Mouse (Mus musculus) midbrain, embryonic 15.5 days (tissue): Measurements from ENCODE around the gene Mtcl1. TPM values are rescaled to one million over a fixed set of nuclear protein-coding genes. Genes with fewer than 3 reads are reported as not detected.

Experiments
- ATAC-seq: fragments of 200-750 bp; cut with Nextera tagmentation; replicated peaks from 2 replicates; pipeline ENCODE4 v1.8.0; 2017; ENCODE audit warnings: moderate TSS enrichment
- H3K27ac ChIP-seq: fragments of 300-500 bp; sonication (generic); 2 replicates; pipeline ENCODE4 v1.5.1; 2015; ENCODE audit warnings: mild to moderate bottlenecking, inconsistent platforms
- H3K27me3 ChIP-seq: fragments of 300-500 bp; sonication (generic); replicated peaks from 2 replicates; pipeline ENCODE4 v1.6.1; 2015; ENCODE audit warnings: inconsistent platforms
- H3K36me3 ChIP-seq: fragments of 300-500 bp; sonication (generic); replicated peaks from 2 replicates; pipeline ENCODE4 v1.6.1; 2015; ENCODE audit warnings: inconsistent platforms
- H3K4me1 ChIP-seq: fragments of 300-500 bp; sonication (generic); 2 replicates; pipeline ENCODE4 v1.6.1; 2015; ENCODE audit warnings: inconsistent platforms
- H3K4me2 ChIP-seq: fragments of 300-500 bp; sonication (generic); 2 replicates; pipeline ENCODE4 v1.6.1; 2015; ENCODE audit warnings: inconsistent platforms, mild to moderate bottlenecking, moderate library complexity
- H3K4me3 ChIP-seq: fragments of 300-500 bp; sonication (generic); 2 replicates; pipeline ENCODE4 v1.5.1; 2015; ENCODE audit warnings: mild to moderate bottlenecking, inconsistent platforms
- H3K9ac ChIP-seq: fragments of 300-500 bp; sonication (generic); 2 replicates; pipeline ENCODE4 v1.6.1; 2015; ENCODE audit warnings: mild to moderate bottlenecking, inconsistent platforms
- H3K9me3 ChIP-seq: fragments of 300-500 bp; sonication (generic); 2 replicates; pipeline ENCODE4 v1.6.1; 2016; ENCODE audit warnings: inconsistent platforms
- WGBS: fragments of 180-500 bp; shearing (Covaris S2); methylation state at CpG from one replicate; pipeline ENCODE4 v1.1.7; 2015; ENCODE audit warnings: mixed read lengths; 5-methylcytosine and 5-hydroxymethylcytosine counted together
- polyA plus RNA-seq: library from polyadenylated mRNA; unstranded; fragments of >200 nt; fragmentation: Nextera tagmentation; extraction: Ambion mirVana; gene quantifications from 2 replicates; pipeline ENCODE4 v1.2.1, GENCODE M21; 2015

The Mtcl1 gene
- polyA plus RNA-seq, 1 experiment from 2014 or later: 39.0 TPM

DNA sequence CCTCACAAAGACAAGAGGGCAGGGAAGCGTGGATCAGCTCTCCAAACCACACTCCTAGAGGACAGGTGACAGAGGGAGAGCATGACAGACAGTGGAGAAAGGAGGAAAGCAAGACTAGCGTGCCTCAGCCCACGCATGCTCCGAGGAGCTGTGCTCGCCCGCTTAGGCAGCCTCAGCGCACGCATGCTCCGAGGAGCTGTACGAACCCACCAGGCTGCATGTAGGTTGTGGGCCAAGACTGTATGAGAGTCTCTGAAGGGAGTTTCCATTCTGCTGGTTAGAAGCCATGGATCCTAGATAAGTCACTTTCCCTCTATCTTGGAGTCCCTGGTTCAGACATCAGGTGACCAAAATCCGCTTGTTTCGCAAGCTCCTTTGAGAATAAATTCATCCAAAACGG is 29.8 kb upstream of the Mtcl1 start:
- H3K4me2 ChIP-seq: peak overlapping the region; percentile 47
- H3K36me3 ChIP-seq: no peaks in the 10 kb centered on the region
- peaks cover 23% of the 10 kb centered on the region for H3K4me1 ChIP-seq
- peak overlapping the region; percentile 26 for H3K4me3 ChIP-seq
- no peaks in the 10 kb centered on the region for H3K9me3 ChIP-seq
- under 1% methylated on average over 13 of the region's 13 CpGs for WGBS
- no peaks in the 10 kb centered on the region for H3K27me3 ChIP-seq
- ATAC-seq: peak; percentile 93
- H3K9ac ChIP-seq: peak overlapping the region; percentile 28; the same call in 1 of the 2 replicates
- peak overlapping the region; percentile 77 for H3K27ac ChIP-seq

- no peak for ATAC-seq
- no peak overlapping the region for H3K27ac ChIP-seq
- H3K9me3 ChIP-seq: no peaks in the 10 kb centered on the region
- WGBS: 90% methylated on average over 1 of the region's 1 CpGs
- H3K4me1 ChIP-seq: 0 out of 2 replicates have a peak, but pooled peaks cover 8% of the 10 kb centered on the region
- H3K9ac ChIP-seq: no peak overlapping the region
- H3K4me3 ChIP-seq: no peak overlapping the region
- no peaks in the 10 kb centered on the region for H3K36me3 ChIP-seq
- H3K4me2 ChIP-seq: no peak overlapping the region
- no peaks in the 10 kb centered on the region for H3K27me3 ChIP-seq
Measured at GRCm38 (mm10) chr17:66473205-66473604, 23.7 kb upstream of the Mtcl1 start.

DNA sequence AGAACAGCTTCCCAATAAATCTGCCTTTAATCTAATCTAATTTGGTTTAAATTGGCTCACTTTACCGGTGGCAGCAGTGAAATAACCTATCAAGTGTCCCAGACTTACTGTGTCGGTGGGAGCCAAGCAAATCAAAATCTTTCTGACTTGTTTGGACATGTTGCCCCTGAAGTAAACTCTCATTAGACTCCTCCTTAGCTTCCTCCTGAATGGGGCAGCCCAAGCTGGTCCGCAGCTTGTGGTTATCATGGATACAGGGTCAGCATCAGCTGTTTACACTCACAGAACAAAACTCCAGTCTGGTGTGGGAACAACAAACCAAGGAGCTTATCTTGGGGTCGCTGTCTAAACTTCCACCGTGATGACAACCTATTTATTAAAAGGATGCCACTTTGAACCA is 22.2 kb upstream of the Mtcl1 start:
- Histone ChIP-seq H3K4me2 (no peak overlapping the region), H3K36me3 (no peaks in the 10 kb centered on the region), H3K4me3 (no peak overlapping the region), H3K4me1 (0 out of 2 replicates have a peak, but pooled peaks cover 8% of the 10 kb centered on the region), H3K9me3 (no peaks in the 10 kb centered on the region), H3K9ac (no peak overlapping the region), H3K27me3 (no peaks in the 10 kb centered on the region), H3K27ac (no peak overlapping the region)
- WGBS: 85% methylated on average over 5 of the region's 5 CpGs
- no peak for ATAC-seq

- Histone ChIP-seq H3K9ac (no peak overlapping the region), H3K4me1 (0 out of 2 replicates have a peak, but pooled peaks cover 8% of the 10 kb centered on the region), H3K4me3 (no peak overlapping the region), H3K9me3 (no peaks in the 10 kb centered on the region), H3K36me3 (no peaks in the 10 kb centered on the region), H3K27ac (no peak overlapping the region), H3K27me3 (no peaks in the 10 kb centered on the region), H3K4me2 (no peak overlapping the region)
- ATAC-seq: no peak
- 90% methylated on average over 4 of the region's 4 CpGs for WGBS
Measured at GRCm38 (mm10) chr17:66471252-66471651, 21.7 kb upstream of the Mtcl1 start.

DNA sequence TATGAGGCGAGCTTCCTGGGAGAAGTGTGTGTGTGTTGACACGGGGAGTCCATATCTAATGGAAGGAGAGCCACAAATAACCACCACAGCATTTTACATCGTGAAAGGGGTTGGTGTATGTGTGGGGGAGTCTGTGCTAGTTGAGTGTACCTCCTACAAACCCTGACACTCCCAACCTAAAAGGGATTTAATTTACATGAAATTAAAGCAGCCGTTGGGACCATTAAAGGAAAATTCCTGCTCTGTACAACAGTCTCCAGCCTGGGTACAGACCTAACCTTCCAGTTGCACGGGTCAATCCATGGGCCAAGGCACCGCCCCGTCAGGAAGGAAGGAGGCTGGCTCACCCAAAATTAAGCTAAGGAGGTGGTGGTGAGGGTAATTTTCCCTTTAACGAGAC is 20.5 kb upstream of the Mtcl1 start:
- Histone ChIP-seq H3K9me3 (no peaks in the 10 kb centered on the region), H3K9ac (no peak overlapping the region), H3K4me1 (0 out of 2 replicates have a peak, but pooled peaks cover 8% of the 10 kb centered on the region), H3K27ac (peak overlapping the region; percentile 45), H3K36me3 (no peaks in the 10 kb centered on the region), H3K27me3 (no peaks in the 10 kb centered on the region), H3K4me2 (no peak overlapping the region), H3K4me3 (no peak overlapping the region)
- ATAC-seq: no peak
- 31% methylated on average over 8 of the region's 8 CpGs for WGBS

DNA sequence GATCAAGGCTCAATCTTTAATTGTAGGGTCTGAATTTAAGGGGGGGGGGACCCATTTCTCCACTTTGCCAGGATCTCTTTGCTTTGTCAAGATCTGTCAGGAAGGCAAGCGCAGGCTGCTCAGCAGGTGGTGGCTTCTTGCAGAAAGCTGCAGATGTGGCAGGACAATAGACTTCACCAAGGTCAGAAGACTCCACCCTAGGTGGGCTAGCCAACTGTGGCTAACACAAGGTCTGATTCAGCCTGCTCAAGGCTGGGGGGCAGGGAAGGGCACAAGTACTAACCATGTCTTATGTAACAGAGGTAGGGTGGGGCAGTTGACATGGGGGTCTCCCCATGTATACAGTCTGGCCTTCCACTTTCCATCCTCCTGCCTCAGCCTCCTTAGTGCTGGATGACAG is 7.7 kb upstream of the Mtcl1 start:
- Histone ChIP-seq H3K9ac (no peak overlapping the region), H3K4me2 (no peak overlapping the region), H3K4me1 (no peaks in the 10 kb centered on the region), H3K27me3 (no peaks in the 10 kb centered on the region), H3K4me3 (no peak overlapping the region), H3K9me3 (no peaks in the 10 kb centered on the region), H3K36me3 (no peaks in the 10 kb centered on the region), H3K27ac (no peak overlapping the region)
- 30% methylated on average over 1 of the region's 1 CpGs for WGBS
- no peak for ATAC-seq

- H3K4me2 ChIP-seq: peak overlapping the region; percentile 89
- H3K27me3 ChIP-seq: no peaks in the 10 kb centered on the region
- no peak overlapping the region for H3K27ac ChIP-seq
- no peak overlapping the region for H3K4me3 ChIP-seq
- WGBS: 1% methylated on average over 11 of the region's 11 CpGs
- no peaks in the 10 kb centered on the region for H3K36me3 ChIP-seq
- H3K4me1 ChIP-seq: peaks cover 31% of the 10 kb centered on the region
- no peaks in the 10 kb centered on the region for H3K9me3 ChIP-seq
- H3K9ac ChIP-seq: no peak overlapping the region
- no peak for ATAC-seq
Measured at GRCm38 (mm10) chr17:66451143-66451542, 1.6 kb upstream of the Mtcl1 start.

- ATAC-seq: no peak
- Histone ChIP-seq H3K9me3 (no peaks in the 10 kb centered on the region), H3K4me2 (peak overlapping the region; percentile 89), H3K4me3 (peak overlapping the region; percentile 87), H3K9ac (no peak overlapping the region), H3K4me1 (peaks cover 37% of the 10 kb centered on the region), H3K36me3 (no peaks in the 10 kb centered on the region), H3K27ac (no peak overlapping the region), H3K27me3 (no peaks in the 10 kb centered on the region)
- 3% methylated on average over 18 of the region's 18 CpGs for WGBS
Measured at GRCm38 (mm10) chr17:66450526-66451070, 1.0 kb upstream of the Mtcl1 start.

DNA sequence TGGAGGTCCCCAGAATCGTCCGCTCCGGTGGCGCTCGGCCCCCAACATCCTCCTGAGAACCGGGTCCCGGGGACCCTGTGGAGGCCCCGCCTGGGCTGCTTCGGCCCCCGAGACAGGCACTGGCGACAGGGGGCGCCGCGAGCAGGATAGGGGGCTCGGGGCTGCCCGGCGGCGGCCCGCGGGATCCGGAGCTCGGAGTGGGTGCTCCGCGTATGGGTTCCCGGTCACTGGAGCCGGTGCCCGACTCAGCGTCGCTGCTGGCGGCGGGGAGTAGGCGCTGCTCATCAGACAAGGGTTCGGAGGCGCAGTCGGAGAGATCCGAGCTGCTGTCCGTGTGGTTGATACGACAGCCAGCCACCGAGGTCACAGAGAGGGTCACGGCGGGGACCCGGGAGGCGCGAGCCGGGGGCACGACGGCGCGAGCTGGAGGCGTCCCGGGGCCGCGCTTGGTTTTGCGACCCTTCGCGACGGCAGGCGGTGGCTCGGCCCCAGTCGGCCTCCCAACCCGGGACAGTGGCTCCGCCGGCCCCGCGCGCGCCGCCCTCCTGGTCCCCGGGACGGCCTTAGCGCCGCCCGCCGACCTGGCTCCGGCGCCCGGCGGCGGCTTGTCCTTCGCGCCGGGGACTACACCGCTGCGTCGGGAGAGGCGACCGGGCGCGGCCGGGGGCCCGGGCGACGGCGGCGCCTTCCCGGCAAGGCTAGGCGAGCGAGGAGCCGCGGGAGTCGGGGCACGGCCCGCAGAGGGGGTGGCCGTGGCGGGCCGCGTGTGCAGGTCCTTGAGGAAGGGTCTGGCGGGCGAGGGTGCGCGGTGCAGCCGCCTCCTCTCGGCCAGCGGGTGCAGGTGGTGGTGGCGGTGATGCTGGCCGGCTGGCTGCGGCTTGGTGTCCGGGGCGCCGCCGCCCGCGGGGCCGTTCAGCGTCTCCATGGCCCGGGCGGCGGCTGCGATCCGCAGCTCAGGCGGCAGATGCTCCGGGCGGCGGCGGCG is 837 bp downstream of the Mtcl1 start:
- peak overlapping the region; percentile 87 for H3K4me3 ChIP-seq
- under 1% methylated on average over 113 of the region's 136 CpGs for WGBS
- no peaks in the 10 kb centered on the region for H3K36me3 ChIP-seq
- peak overlapping the region; percentile 89 for H3K4me2 ChIP-seq
- H3K9ac ChIP-seq: peak overlapping the region; percentile 86
- H3K27me3 ChIP-seq: no peaks in the 10 kb centered on the region
- H3K4me1 ChIP-seq: peaks cover 54% of the 10 kb centered on the region
- no peaks in the 10 kb centered on the region for H3K9me3 ChIP-seq
- peak overlapping the region; percentile 92 for H3K27ac ChIP-seq
- ATAC-seq: peak; percentile 53

- Histone ChIP-seq H3K9ac (peak overlapping the region; percentile 86), H3K4me1 (peaks cover 58% of the 10 kb centered on the region), H3K27ac (peak overlapping the region; percentile 92; the same call in 1 of the 2 replicates), H3K27me3 (no peaks in the 10 kb centered on the region), H3K4me3 (peak overlapping the region; percentile 87), H3K9me3 (no peaks in the 10 kb centered on the region), H3K36me3 (no peaks in the 10 kb centered on the region), H3K4me2 (peak overlapping the region; percentile 89)
- WGBS: under 1% methylated on average over 13 of the region's 13 CpGs
- ATAC-seq: no peak
Measured at GRCm38 (mm10) chr17:66447978-66448377, 1.6 kb downstream of the Mtcl1 start.

DNA sequence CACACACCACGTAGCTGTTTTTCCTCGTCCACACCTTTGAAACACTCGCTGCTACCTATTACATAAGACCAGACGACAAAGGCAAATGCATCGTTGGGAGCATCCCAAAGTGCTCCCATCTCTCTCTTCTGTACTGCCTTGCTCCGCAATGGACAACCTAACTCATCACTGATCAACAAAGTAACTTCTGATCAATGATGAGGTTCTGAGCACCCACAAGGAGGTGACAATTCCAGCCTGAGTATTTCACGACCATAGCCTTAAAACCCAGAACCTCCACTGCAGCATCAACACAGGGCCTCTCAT is 2.6 kb downstream of the Mtcl1 start:
- WGBS: 16% methylated on average over 7 of the region's 7 CpGs
- ATAC-seq: no peak
- peak overlapping the region; percentile 86 for H3K9ac ChIP-seq
- H3K4me3 ChIP-seq: peak overlapping the region; percentile 87
- H3K27ac ChIP-seq: no peak overlapping the region
- no peaks in the 10 kb centered on the region for H3K36me3 ChIP-seq
- H3K4me2 ChIP-seq: peak overlapping the region; percentile 89
- H3K9me3 ChIP-seq: no peaks in the 10 kb centered on the region
- H3K27me3 ChIP-seq: no peaks in the 10 kb centered on the region
- H3K4me1 ChIP-seq: peaks cover 63% of the 10 kb centered on the region

- Histone ChIP-seq H3K4me1 (peaks cover 63% of the 10 kb centered on the region), H3K27ac (no peak overlapping the region), H3K27me3 (no peaks in the 10 kb centered on the region)
Measured at GRCm38 (mm10) chr17:66446196-66447006, 3.1 kb downstream of the Mtcl1 start.

More at GRCm38 (mm10) chr17:66446196-66447006, 3.1 kb downstream of the Mtcl1 start:
- peak overlapping the region; percentile 89 for H3K4me2 ChIP-seq
- H3K9me3 ChIP-seq: no peaks in the 10 kb centered on the region
- peak overlapping the region; percentile 87 for H3K4me3 ChIP-seq
- no peak for ATAC-seq
- H3K9ac ChIP-seq: peak overlapping the region; percentile 86
- 16% methylated on average over 7 of the region's 7 CpGs for WGBS
- H3K36me3 ChIP-seq: no peaks in the 10 kb centered on the region
